Mouse (Mus musculus) stomach, postnatal 0 days (tissue): ENCODE data around the gene Ankrd42.

ENCODE experiments used
- CTCF ChIP-seq: IDR thresholded peaks from 2 replicates; pipeline ENCODE4 v1.5.1; 2016; ENCODE audit warnings: antibody characterized with exemption, low read depth, mild to moderate bottlenecking, moderate library complexity
- EP300 ChIP-seq: optimal IDR thresholded peaks from 2 replicates; pipeline ENCODE3; 2016; ENCODE audit warnings: antibody characterized with exemption

DNA sequence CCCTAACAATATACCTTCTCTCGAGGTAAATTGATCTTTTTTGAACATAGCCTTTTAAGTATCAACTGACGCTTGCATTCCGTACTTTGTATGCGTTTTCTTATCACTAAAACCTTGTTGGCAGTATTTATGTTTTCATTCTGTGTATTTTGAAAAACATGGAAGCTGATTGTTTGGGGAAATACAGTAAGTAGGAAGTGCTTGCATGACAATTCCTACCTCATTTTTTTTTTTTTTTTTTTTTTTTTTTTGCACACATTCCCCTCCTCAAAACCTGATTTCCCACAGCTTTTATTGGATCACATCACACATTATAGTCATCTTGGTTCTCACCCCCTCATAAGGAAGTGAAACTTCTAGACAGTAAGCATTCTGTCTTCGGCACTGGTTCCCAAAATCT lies 1.1 kb upstream of the Ankrd42 start:
- TF ChIP-seq CTCF = no peak
- TF ChIP-seq EP300 = no peak
